Mouse (Mus musculus) limb, embryonic 12.5 days (tissue): ENCODE measurements around the gene Gm10837. TPM values are rescaled to one million over a fixed set of nuclear protein-coding genes. Genes with fewer than 3 reads are reported as not detected.

ENCODE experiments used
- ATAC-seq: fragments of 200-750 bp; cut with Nextera tagmentation; 2 replicates; pipeline ENCODE4 v1.8.0; 2017; ENCODE audit warnings: low read depth, moderate TSS enrichment; ENCODE audit not compliant: insufficient number of reproducible peaks, insufficient read depth, low FRiP score, low TSS enrichment
- H3K27ac ChIP-seq: fragments of 300-500 bp; sonication (generic); 2 replicates; pipeline ENCODE4 v1.5.1; 2016; ENCODE audit warnings: mild to moderate bottlenecking, moderate library complexity
- H3K27me3 ChIP-seq: fragments of 300-500 bp; sonication (generic); 2 replicates; pipeline ENCODE4 v1.6.1; 2016; ENCODE audit warnings: mild to moderate bottlenecking, moderate library complexity
- H3K36me3 ChIP-seq: fragments of 300-500 bp; sonication (generic); 2 replicates; pipeline ENCODE4 v1.6.1; 2016; ENCODE audit warnings: mild to moderate bottlenecking, moderate library complexity
- H3K4me1 ChIP-seq: fragments of 300-500 bp; sonication (generic); replicated peaks from 2 replicates; pipeline ENCODE4 v1.6.1; 2016
- H3K4me2 ChIP-seq: fragments of 300-500 bp; sonication (generic); 2 replicates; pipeline ENCODE4 v1.6.1; 2016; ENCODE audit warnings: mild to moderate bottlenecking, moderate library complexity
- H3K4me3 ChIP-seq: fragments of 300-500 bp; sonication (generic); replicated peaks from 2 replicates; pipeline ENCODE4 v1.5.1; 2016; ENCODE audit warnings: mild to moderate bottlenecking
- H3K9ac ChIP-seq: fragments of 300-500 bp; sonication (generic); replicated peaks from 2 replicates; pipeline ENCODE4 v1.6.1; 2016; ENCODE audit warnings: mild to moderate bottlenecking, moderate library complexity
- H3K9me3 ChIP-seq: fragments of 300-500 bp; sonication (generic); 2 replicates; pipeline ENCODE4 v1.6.1; 2016; ENCODE audit warnings: mild to moderate bottlenecking, moderate library complexity
- WGBS: fragments of 180-500 bp; shearing (Covaris S2); methylation state at CpG from one replicate; pipeline ENCODE4 v1.1.7; 2016; 5-methylcytosine and 5-hydroxymethylcytosine counted together
- polyA plus RNA-seq: library from polyadenylated mRNA; unstranded; fragments of >200 nt; fragmentation: Nextera tagmentation; extraction: Ambion mirVana; gene quantifications from 2 replicates; pipeline ENCODE4 v1.2.1, GENCODE M21; 2016

Gene Gm10837
- polyA plus RNA-seq, 1 experiment from 2014 or later: 0.18 TPM

GRCm38 (mm10) chr14:122465931-122466490, 24.4 kb upstream of the Gm10837 start:
- Histone ChIP-seq H3K4me2 (peak overlapping the region; percentile 87), H3K36me3 (no peaks in the 10 kb centered on the region), H3K27ac (peak overlapping the region; percentile 66; the same call in 1 of the 2 replicates), H3K9ac (peak overlapping the region; percentile 44; the same call in 1 of the 2 replicates), H3K27me3 (peaks cover 71% of the 10 kb centered on the region), H3K9me3 (no peaks in the 10 kb centered on the region), H3K4me1 (peaks cover 35% of the 10 kb centered on the region), H3K4me3 (peak overlapping the region; percentile 69)
- ATAC-seq: no peak
- WGBS: 20% methylated on average over 13 of the region's 13 CpGs

GRCm38 (mm10) chr14:122466756-122467362, 23.5 kb upstream of the Gm10837 start:
- WGBS: 43% methylated on average over 7 of the region's 7 CpGs

GRCm38 (mm10) chr14:122467926-122468841, 22.2 kb upstream of the Gm10837 start:
- Histone ChIP-seq H3K4me1 (peaks cover 31% of the 10 kb centered on the region), H3K27me3 (peaks cover 70% of the 10 kb centered on the region), H3K36me3 (no peaks in the 10 kb centered on the region), H3K9ac (peak overlapping the region; percentile 27; the same call in 1 of the 2 replicates), H3K9me3 (no peaks in the 10 kb centered on the region), H3K4me3 (peak overlapping the region; percentile 18), H3K4me2 (peak overlapping the region; percentile 50), H3K27ac (0 out of 2 replicates have a peak overlapping the region, but pooled peaks have one; percentile 19)
- 5% methylated on average over 23 of the region's 23 CpGs for WGBS
- no peak for ATAC-seq

More at GRCm38 (mm10) chr14:122466756-122467362, 23.5 kb upstream of the Gm10837 start:
- Histone ChIP-seq H3K27ac (no peak overlapping the region), H3K27me3 (peaks cover 76% of the 10 kb centered on the region), H3K4me3 (no peak overlapping the region), H3K9ac (no peak overlapping the region), H3K36me3 (no peaks in the 10 kb centered on the region), H3K4me2 (no peak overlapping the region), H3K9me3 (no peaks in the 10 kb centered on the region), H3K4me1 (peaks cover 38% of the 10 kb centered on the region)
- ATAC-seq: no peak

DNA sequence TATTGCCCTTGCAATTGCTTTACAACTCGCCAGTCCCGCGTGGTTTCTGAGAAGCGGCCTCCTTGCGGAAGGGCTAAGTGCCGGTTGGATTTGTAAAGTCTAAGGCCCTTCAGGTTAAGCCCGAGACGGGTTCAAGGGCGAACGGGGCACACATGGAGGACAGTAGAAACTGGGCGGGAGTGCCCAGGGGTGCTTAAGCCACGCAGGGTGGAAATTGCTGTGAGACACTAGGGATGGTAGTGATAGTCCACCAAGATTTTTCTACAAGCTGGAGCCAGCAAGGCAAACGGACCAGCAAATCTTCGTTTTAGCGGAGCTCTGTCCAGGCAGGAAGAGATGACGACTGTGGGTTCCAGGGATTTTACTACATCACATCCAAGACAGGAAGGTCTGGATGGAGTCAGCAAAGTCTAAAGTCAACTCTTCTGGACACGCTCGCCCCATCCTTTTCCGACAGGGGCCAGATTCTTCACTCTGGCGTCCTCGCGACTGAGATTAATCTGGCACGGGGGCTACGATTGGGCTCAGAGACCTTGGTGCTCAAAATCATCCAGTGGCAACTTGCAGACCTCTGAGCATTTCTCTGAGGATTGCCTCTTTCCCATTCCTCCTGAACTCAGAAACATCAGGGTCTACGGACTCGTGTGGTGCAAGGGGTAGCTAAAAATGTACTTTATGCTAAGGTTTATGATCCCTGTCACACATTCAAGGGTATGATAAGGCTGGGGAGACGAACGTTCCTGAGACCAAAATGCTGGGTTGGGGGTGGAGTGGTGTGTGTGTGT, 21.2 kb upstream of the Gm10837 start:
- H3K9ac ChIP-seq: peak overlapping the region; percentile 27; the same call in 1 of the 2 replicates
- WGBS: under 1% methylated on average over 28 of the region's 28 CpGs
- H3K4me1 ChIP-seq: peaks cover 36% of the 10 kb centered on the region
- ATAC-seq: no peak
- H3K4me3 ChIP-seq: peak overlapping the region; percentile 18
- peak overlapping the region; percentile 50 for H3K4me2 ChIP-seq
- no peaks in the 10 kb centered on the region for H3K9me3 ChIP-seq
- H3K36me3 ChIP-seq: no peaks in the 10 kb centered on the region
- H3K27ac ChIP-seq: 0 out of 2 replicates have a peak overlapping the region, but pooled peaks have one; percentile 19
- H3K27me3 ChIP-seq: peaks cover 76% of the 10 kb centered on the region

DNA sequence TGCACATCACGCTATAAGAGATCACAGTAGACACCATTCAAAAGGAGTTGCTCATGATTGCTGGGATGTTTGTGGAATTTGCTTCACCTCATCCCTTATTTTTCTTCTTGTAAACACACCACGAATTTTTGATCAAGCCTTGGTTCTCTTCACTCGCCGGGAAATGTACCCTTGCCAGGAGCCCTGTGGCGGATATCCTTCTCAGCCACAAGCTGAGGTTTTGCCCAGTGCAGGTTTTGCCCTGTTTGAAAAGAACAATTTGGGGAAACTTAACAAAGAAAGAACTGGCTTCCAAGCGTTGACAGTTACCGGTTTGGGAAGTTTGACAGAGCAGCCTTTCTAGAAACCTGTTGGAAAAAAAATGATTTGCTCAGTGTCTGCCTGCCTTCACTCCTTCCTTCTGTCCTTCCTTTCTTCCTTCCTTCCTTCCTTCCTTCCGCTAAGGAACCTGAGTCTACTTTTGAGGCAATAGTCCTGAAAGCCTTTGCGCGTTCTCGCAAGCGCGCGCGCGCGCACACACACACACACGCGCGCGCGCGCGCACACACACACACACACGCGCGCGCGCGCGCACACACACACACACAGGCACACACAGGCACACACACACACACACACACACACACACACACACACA, 18.8 kb upstream of the Gm10837 start:
- peaks cover 41% of the 10 kb centered on the region for H3K4me1 ChIP-seq
- H3K9me3 ChIP-seq: no peaks in the 10 kb centered on the region
- WGBS: 20% methylated on average over 18 of the region's 31 CpGs
- H3K27ac ChIP-seq: no peak overlapping the region
- H3K4me3 ChIP-seq: peak overlapping the region; percentile 16; the same call in 1 of the 2 replicates
- H3K27me3 ChIP-seq: peaks cover 75% of the 10 kb centered on the region
- H3K4me2 ChIP-seq: peak overlapping the region; percentile 81
- no peaks in the 10 kb centered on the region for H3K36me3 ChIP-seq
- ATAC-seq: no peak
- H3K9ac ChIP-seq: no peak overlapping the region

DNA sequence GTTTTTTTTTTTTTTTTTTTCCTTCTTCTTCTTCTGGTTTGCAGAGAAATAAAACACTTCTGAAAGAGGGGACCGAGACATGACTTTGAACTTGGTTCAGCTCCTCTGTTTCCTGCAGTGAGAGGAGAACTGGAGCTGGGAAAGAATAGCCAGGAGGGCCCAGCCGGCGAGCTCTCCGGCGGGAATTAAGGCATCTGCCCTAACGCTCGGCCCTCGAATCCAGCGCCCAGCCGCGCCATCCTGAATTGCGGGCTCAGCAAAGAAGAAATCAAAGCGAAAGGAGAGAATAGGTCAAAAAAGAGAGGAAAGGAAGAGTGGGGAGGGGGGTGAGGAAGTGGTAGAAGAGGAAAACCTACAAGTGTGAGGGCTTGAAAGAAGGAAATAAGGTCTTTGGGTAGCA, 18.2 kb upstream of the Gm10837 start:
- Histone ChIP-seq H3K27me3 (peaks cover 70% of the 10 kb centered on the region), H3K4me1 (peaks cover 41% of the 10 kb centered on the region), H3K9me3 (no peaks in the 10 kb centered on the region), H3K27ac (peak overlapping the region; percentile 32; the same call in 1 of the 2 replicates), H3K4me2 (peak overlapping the region; percentile 81), H3K4me3 (0 out of 2 replicates have a peak overlapping the region, but pooled peaks have one; percentile 16), H3K36me3 (no peaks in the 10 kb centered on the region), H3K9ac (peak overlapping the region; percentile 46; the same call in 1 of the 2 replicates)
- ATAC-seq: no peak
- 1% methylated on average over 13 of the region's 13 CpGs for WGBS

DNA sequence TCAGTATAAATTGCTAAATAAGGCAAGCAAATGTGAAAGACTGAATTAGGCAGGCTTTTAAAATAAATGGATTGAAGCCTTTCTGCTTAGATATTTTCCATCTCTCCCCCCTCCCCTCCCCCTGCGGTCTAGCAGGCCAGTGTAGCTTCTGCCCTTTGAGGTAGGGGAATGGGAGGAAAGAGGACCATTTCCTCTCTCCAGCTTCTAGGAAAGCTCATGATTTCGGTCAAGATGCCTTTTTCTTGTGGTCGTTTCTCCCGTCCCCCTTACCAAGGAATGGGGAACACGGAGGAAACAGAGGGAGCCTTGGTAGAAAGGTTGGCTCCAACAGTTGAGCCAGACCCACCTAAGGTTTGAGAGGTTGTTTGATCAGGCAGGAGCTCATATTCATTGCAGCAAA, 17.7 kb upstream of the Gm10837 start:
- Histone ChIP-seq H3K27ac (no peak overlapping the region), H3K9ac (no peak overlapping the region), H3K36me3 (no peaks in the 10 kb centered on the region), H3K9me3 (no peaks in the 10 kb centered on the region), H3K27me3 (peaks cover 69% of the 10 kb centered on the region), H3K4me1 (peaks cover 41% of the 10 kb centered on the region), H3K4me2 (peak overlapping the region; percentile 81), H3K4me3 (peak overlapping the region; percentile 78)
- ATAC-seq: no peak
- 2% methylated on average over 5 of the region's 5 CpGs for whole genome bisulfite sequencing

DNA sequence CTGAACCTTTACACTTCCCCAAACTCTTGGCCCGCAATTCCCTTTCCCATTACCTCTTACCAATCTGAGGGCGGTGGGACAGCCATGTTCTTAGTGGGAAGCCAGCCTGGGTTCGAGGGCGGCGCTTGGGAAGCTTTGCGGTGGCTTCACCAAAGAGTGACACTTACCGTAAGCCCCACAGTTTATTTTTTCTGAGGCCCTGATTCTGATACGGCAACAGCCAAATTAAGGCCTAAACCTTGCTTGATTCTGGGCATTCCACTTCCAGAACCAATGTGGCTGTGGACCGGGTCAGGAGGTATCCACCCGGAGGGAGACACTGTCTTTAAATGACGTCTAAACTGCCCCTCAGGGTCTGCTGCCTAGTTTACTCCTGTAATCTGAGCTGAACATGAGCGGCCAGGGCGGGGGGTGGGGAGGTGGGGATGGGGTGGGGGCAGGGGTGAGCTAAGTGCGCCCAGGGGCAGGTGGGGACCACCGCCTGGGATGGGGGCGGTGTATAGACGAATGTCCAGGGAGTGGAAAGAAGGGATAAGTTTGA, 17.1 kb upstream of the Gm10837 start:
- Histone ChIP-seq H3K9me3 (no peaks in the 10 kb centered on the region), H3K27ac (peak overlapping the region; percentile 99), H3K36me3 (no peaks in the 10 kb centered on the region), H3K4me2 (peak overlapping the region; percentile 81), H3K27me3 (peaks cover 67% of the 10 kb centered on the region), H3K4me1 (peaks cover 41% of the 10 kb centered on the region), H3K9ac (no peak overlapping the region; the same call in 1 of the 2 replicates), H3K4me3 (peak overlapping the region; percentile 78)
- ATAC-seq: peak; percentile 4; the same call in 1 of the 2 replicates
- under 1% methylated on average over 17 of the region's 17 CpGs for WGBS

GRCm38 (mm10) chr14:122474041-122474890, 16.1 kb upstream of the Gm10837 start:
- WGBS: under 1% methylated on average over 56 of the region's 57 CpGs
- Histone ChIP-seq H3K4me2 (peak overlapping the region; percentile 81), H3K27me3 (peaks cover 65% of the 10 kb centered on the region), H3K27ac (peak overlapping the region; percentile 99), H3K4me1 (peaks cover 39% of the 10 kb centered on the region), H3K36me3 (no peaks in the 10 kb centered on the region; the same call in 1 of the 2 replicates), H3K4me3 (peak overlapping the region; percentile 78), H3K9me3 (no peaks in the 10 kb centered on the region), H3K9ac (peak overlapping the region; percentile 96)
- ATAC-seq: peak; percentile 85
